Mouse (Mus musculus) T-cell, adult 2 months (primary cell): Measurements from ENCODE around the gene Zfp706.

Source experiments
- DNase-seq: peaks from one replicate; pipeline ENCODE4 v3.0.0; 2022; ENCODE audit warnings: low spot score

The Zfp706 gene

DNA sequence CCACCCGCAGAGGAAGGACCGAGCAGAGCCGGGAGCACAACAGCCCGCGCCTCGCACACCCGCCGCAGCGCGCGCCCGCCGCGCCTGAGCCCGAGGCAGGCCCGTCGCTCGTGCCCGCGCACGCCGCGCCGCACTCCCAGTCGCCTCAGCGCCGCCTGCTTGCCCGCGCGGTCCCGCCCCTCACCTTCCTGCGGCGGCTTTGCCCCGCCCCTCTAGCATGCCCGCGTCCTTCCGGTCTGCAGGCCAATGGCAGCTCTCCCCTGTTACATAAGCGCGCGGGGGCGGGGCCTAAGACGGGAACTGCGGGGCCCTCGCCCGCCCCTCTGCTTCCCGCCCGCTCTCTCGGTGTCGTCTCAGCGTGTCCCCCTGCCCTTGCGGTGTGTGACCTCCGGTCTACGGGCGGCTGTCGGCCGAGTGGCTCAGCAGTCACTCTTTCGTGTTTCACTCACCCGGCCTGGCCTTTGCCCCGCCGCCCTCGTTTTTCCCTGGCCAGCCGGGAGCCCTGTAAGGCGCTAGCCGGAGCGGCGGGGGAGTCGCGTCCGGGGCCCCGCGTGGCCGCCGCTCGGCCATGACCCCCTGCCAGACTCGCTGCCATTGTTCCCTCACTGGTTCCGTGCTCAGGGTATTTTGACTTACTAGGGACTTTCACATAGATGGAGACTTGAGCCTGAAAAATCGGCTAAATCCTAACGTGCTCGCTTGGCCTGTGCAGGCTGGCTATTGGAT is at the start of gene Zfp706:
Zfp706 (minus strand) TSS at position 541 of the 726 bp plus-strand sequence.
- DNase-seq = peak; percentile 99

DNA sequence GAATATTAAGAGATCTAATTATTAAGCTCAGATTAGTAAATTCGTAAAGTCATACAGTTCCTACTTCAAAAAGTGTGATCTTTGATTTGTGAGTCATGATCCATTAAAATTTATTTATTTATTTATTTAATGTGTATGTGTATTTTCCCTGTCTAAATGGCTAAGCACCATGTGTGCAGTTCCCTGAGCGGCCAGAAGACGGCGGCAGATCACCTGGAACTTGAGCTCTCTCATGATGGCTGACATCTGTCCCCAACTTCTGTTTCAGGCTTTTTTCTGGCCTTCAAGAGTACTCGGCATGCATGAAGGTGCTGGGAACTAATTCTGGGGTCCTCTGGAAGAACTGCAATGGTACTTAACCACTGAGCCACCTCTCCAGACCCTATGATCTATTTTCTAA is 47.0 kb upstream of the Zfp706 start:
- no peak for DNase-seq

- no peak for DNase-seq
These were observed 45.7 kb upstream of the Zfp706 start for GRCm38 (mm10) chr15:37053085-37053762.

DNA sequence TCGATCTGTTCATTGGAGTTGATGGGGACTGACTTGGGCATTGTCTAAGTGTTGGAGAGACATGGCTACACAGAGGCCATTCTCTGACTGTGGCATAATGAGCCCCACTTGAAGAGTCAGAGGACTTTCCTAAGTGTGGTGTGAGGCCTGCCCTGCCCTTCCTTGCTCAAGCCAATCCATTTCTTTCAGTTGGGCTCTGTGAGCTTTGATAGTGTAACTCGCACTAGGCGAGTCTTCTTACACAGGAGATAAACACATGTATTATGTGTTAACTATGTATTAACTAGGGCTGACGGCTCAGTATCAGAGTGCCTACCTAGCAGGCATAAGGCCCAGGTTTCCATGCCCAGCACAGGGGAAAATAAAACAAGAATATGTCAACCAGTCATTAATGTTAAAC is 39.8 kb upstream of the Zfp706 start:
- DNase-seq = no peak

GRCm38 (mm10) chr15:37046586-37046985 is 39.0 kb upstream of the Zfp706 start:
- DNase-seq = no peak

- DNase-seq = no peak
These were observed 38.6 kb upstream of the Zfp706 start for GRCm38 (mm10) chr15:37046131-37046530.

GRCm38 (mm10) chr15:37045456-37045855 is 37.9 kb upstream of the Zfp706 start:
- peak; percentile 33 for DNase-seq

GRCm38 (mm10) chr15:37042559-37042958 is 35.0 kb upstream of the Zfp706 start:
- DNase-seq = no peak

DNA sequence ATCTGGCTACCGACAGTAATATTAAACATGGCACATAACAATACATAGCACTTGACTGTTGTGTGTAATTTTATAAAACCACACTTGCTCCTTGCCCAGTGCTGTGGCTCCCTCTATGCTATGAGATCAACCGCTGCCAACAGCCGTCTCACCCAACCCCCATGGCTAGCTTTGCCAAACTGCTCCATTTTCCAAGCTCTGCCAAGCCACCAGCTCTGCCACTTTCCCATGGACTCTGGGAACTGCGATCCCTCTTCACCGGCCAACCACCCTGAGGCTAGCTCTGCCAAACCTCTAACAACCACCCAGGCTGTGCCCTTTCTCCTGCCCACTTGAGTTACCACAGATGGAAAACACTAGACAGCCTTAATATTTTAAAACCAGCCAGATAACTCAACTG is 33.6 kb upstream of the Zfp706 start:
- no peak for DNase-seq

DNA sequence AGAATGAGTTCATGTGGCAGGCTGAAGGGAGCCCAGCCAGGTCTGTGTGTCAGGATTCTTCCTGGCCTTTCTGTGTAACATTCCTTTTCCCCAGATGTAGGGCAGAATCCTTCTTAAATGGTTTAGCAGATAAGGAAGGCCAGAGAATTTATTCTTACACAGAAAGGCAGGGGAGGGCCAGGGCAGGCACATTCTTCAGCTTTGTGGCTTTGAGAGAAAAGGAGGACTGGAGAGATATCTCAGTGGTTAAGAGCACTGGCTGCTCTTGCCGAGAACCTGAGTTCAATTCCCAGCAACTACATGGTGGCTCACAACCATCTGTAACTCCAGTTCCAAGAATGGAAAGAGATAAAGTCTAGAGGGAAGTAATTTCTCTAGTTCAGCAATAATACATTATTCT is 31.1 kb upstream of the Zfp706 start:
- DNase-seq = no peak

- DNase-seq = peak; percentile 33
These were observed 30.1 kb upstream of the Zfp706 start for GRCm38 (mm10) chr15:37037704-37038103.

- no peak for DNase-seq
These were observed 29.0 kb upstream of the Zfp706 start for GRCm38 (mm10) chr15:37036481-37037156.

- DNase-seq = no peak
These were observed 26.6 kb upstream of the Zfp706 start for GRCm38 (mm10) chr15:37034155-37034554.

DNA sequence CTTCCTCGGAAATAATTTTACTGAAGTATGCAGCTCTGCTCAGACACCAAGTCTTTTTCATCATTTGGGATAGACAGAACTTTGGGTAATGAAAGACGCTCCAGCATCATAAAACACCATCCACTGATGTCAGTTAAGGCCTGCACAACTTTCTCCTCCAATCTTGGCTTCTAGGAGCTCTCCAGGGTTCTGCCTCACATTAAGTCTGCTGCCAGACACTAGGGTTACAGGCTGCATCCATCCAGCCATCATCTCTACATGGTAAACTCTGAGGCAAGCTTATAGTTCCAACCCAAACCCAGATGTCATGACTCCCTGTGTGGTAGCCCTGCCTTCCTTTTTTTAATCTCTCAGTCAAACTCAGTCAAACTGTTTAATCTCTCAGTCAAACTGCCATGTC is 25.9 kb upstream of the Zfp706 start:
- DNase-seq = no peak

DNA sequence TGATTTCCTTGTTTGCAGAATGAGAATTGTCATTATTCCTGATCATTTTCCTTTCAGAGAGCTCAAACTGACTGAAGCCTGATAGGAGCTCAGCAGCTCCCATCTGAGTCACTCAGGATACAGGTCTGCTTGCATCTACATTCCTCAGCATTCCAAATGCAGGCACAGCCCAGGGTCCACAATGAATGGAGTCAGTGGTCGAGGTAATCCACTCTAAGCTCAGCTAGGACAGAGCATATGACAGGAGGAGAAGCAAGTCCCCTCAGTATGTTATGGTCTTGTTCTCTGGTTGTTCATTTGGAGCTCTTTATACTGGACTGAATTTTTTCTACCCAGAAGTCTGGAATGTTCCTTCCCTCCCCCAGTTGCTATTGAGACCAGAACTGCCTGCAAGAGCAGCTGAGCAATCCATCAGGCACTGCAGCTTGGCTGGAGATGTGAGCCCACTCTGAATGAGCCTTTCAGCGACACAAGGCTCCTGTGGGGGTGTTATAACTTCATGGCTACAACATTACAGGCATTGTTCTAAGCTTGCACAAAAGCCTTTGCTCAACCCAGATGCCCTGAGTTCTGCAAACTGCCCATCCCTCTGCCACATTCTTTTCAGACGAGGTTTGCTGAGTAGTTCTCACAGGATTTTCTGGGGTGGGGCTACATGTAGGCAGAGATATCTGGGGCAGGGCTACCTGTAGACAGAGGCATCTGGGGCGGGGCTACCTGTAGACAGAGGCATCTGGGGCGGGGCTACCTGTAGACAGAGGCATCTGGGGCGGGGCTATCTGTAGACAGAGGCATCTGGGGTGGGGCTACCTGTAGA is 24.0 kb upstream of the Zfp706 start:
- no peak for DNase-seq

- no peak for DNase-seq
These were observed 23.4 kb upstream of the Zfp706 start for GRCm38 (mm10) chr15:37030929-37031328.

- no peak for DNase-seq
These were observed 20.4 kb upstream of the Zfp706 start for GRCm38 (mm10) chr15:37027956-37028355.

GRCm38 (mm10) chr15:37026458-37026857 is 18.9 kb upstream of the Zfp706 start:
- no peak for DNase-seq

GRCm38 (mm10) chr15:37020581-37021245 is 13.1 kb upstream of the Zfp706 start:
- DNase-seq = peak; percentile 4

GRCm38 (mm10) chr15:37019434-37019833 is 11.9 kb upstream of the Zfp706 start:
- no peak for DNase-seq

GRCm38 (mm10) chr15:37011897-37012296 is 4.3 kb upstream of the Zfp706 start:
- DNase-seq = no peak

DNA sequence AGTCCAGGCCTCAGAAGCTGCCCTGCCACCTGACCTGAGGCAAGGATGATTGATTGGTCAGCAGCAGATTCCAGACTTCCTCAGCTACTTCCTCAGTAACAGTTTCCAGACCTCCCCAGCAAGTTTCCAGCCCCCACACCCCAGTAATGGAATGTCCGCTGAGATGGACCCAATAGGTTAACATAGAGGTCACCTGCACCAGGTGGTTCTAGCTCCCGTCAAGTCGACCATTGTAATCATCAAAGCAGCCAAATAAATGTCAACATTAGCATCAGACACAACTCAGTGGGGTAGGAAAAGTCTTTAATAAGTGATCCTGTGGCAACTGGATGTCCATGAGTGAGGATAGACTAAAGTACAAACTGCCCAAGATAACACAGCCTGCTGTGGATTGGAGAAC is 3.7 kb upstream of the Zfp706 start:
- no peak for DNase-seq
